Mouse (Mus musculus): ENCODE results near the gene Tspan11.

- TF ChIP-seq CTCF (IDR thresholded peaks at IDR 0.05; ENCODE audit: borderline replicate concordance, insufficient read depth, low read depth, low read length) = no peak
- no peak for TF ChIP-seq POLR2A (IDR thresholded peaks at IDR 0.05; ENCODE audit: borderline replicate concordance, insufficient read depth, low read length)
These were observed 34.1 kb upstream of the Tspan11 start for GRCm38 (mm10) chr6:127853241-127853640.

Data from cerebellum, adult 2 months (tissue).